Mouse (Mus musculus): ENCODE measurements around the gene Tmem69.

Gene Tmem69

DNA sequence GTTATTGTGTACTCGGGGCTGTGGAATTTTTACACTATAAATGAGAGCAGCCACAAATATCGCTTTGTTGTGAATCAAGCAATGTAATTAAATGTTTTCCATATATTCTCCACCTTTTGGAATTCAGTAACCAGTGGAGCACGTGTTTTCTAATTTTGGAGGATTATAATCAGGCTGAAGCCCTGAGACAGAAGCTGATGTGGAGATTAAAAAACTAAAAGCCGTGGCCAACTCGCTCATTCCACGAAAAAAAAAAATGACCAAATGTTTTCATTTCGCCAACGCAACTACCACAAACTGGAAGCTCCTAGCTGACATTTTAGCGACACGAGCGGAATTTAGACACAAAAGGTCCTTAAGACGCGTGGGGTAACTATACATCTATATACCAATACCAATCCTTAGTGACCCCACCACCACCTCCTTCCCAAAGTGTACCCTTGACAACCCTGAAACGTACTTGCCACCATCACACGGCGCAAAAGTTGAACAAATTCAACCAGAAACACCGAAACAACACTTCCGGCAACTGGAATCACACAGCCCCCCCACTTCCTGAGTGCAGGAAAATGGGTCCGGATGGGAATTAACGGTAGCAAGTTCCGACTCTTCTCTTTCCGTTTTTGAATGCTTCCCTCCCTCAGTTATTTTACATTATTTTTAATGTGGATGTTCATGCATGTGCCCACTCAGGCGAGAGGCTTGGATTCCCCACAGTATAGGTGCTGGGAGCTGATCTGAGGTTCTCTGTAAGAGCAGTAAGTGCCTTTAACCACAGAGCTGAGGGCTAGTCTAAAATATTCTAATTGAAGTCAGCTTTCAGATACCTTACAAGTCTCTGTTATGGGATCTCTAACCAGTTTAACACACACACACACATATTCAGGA, at the start of gene Tmem69:
Gene Tmem69, minus strand, starts transcription at position 524 of the 888 bp plus-strand sequence.
- DNase-seq (ENCODE audit: low spot score), result peak; percentile 85

DNA sequence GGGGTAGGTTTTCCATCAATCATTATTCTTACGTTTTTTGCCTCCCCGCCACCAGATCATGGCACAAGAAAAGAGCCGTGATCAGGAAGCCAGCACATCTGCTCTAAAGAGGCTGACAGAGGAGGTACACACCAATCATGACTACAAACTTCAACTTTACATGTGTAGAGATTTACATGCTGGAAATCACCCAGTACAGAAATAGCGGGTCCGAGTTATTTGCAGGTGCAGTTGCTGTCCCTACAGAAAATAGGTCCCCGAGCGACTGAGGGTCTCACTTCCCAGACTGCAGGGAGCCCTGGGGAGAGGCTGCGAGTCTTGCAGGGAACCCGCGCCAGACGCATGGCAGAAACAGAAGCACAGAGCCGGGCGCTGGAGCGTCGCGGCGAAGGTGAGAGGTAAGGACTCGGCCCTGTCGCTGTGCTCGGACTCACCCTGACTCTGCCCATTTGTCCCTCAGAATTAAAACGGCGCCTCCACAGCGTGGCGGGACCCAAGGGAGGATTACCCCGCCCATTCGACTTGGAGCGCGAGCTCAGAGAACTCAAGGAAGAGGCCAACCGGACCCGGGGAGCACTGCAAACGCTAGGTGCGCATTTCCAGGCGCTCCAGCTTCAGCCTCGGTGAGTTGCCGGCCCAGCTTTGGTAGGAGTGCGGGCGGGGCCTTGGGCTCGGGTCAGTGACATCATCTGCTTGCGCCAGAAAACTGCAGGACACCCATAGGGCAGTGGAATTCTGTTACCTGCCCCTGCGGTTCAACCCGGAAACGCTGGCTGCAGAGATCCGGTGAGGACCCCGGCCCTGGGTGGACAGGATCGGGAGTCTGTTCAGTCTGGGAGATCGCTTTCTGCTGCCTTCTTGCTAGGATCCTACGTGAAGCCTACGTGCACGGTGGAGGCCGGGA, 41.5 kb upstream of the Tmem69 start:
- DNase-seq (ENCODE audit: low spot score), result peak; percentile 81

DNA sequence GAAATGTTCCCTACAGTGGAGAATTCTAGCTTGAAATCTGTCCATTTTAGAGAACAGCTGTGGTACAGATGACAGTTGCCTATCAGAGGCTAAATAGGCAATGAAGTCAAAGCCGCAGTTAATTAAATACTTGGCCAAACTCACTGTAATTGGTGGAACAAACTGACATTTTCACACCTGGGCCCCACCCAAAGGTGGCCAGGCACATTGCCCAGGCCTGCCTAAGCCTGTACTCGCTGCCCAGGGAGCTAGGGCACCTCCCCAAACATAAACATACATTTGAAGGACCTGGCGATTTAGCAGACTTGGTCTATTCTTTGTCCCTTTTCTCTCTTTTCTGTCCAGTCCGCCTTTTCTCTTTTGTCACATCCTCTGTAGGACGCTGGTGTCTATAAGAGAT, 40.6 kb upstream of the Tmem69 start, which contains the start of gene Ccdc17:
Gene Ccdc17, plus strand, starts transcription at position 276 of the 400 bp plus-strand sequence.
- DNase-seq (ENCODE audit: low spot score), result no peak

DNA sequence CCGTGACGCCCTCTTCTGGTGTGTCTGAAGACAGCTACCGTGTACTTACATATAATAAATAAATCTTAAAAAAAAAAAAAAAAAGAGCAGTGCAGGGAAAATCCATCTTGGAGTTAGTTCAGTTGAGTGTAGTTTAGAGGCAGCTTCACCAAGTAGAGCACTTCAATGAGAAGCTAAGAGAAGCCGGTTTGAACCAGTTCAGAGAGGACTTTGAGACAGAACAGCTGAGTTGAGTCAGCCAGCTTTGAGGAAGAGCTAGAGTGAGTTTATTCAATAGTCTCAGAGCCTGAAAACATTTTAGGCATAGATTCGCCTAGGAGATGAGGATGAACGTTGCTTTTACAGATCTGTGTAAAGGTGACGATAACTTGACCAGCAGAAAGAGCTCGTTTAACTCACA, 40.1 kb upstream of the Tmem69 start:
- DNase-seq (ENCODE audit: low spot score), result no peak

DNA sequence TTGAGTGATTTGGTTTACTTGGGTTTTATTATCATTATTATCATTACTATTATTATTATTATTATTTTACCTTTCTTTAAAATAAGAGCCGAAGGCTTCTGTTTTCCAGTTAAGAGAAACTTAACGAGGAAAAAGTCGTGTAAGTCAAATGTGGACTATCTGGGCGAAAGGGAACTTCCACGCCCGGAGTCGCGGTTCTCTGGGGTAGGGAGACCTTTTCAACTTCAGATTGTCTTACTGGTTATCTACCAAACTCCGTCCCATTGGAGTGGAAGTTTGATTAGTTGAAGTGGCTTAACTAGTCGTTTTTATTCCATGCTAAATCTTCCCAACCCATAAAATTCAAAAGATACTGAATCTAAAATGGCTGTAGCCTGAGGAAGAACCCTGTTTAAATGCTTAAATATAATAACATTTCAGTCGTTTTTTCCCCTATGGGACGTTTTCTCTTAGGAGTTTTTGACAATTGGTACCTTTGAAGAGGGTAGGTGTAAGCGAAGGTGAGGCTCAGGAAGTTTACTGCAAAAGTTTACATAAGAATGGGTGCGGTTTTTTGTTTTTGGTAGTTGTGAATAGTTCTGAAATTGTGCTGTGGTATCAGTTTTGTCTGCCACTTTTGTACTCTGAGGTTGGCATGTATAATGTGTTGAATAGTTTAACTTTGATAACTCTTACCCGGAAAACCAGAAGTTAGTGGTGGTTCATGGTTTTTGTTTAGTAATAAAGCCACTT, 2.6 kb upstream of the Tmem69 start:
- no peak for DNase-seq (ENCODE audit: low spot score)

DNA sequence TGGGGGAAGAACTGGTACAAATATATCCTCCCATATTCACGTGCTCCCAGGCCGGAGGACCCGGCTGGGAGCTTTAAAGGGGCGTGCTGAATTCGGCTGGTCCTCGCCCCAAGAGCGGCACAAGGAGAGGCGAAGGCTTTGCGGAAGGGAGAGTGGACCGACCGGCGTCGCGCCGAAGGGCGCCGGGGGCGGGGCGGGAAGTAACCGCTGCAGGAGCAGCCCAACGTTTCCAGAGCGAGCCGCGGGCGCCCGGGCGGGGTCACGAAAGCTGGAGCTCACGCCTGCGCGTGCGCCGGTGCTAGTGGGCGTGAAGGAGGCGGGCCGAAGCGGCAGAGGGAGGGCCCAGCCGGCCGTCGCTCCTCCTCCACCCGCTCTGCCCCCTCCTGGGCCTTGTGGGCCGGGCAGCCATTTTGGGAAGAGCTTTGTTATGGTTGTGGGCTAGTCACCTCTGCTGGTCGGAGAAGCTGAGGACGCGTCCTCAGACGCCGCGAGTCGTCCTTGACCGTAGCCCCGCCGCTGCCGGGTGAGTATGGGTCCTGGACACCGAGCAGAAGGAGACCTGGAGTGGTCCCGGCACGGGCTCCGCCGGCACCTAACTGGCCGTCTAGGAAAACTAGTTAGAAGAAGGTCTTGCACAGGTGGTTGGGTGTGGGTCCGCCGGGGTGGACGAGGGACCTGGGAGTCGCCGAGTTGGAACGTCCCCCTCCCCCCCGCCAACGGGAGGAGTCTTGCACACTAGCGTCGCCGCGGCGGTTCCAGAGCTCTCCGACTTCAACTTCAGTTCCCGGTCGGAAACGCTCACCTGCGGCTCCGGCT, 1.8 kb upstream of the Tmem69 start, which contains the start of gene Gpbp1l1:
Gene Gpbp1l1, plus strand, starts transcription at position 353 of the 816 bp plus-strand sequence.
- peak; percentile 95 for DNase-seq (ENCODE audit: low spot score)

DNA sequence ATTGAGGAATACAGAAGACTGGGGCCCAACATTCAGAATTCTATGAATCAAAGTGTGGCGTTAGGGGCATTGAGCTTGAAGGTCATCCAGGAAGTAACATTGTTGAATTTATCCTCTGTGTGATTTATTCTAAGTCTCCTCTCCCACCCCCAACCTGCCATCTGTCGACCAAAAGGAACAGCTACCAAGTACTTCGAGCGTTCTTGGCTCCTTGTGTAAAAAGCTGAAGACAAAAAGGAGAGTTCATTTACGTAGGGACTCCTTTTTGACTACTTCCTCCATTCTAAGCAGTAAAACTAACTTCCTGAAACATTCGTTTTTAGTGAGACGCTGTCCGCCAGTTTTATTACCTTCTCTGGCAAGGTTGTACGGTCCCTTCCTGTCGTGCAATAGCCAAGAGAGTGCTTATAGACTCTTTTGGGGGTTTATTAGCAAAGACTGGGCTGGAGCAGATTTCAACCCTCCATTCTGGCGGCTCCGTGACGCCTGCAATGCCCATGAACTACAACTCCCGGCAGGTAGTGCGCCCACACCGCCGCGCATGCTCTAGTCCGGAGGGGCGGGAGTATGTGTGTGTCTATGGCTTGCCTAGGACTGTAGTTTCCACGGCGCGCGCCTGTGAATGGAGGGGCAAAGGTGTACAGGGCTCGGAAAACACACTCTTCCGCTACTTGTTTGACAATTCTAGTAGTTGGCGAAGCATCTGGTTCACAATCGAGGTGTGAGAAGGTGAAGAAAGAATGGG, 997 bp upstream of the Tmem69 start:
- peak; percentile 91 for DNase-seq (ENCODE audit: low spot score)

DNA sequence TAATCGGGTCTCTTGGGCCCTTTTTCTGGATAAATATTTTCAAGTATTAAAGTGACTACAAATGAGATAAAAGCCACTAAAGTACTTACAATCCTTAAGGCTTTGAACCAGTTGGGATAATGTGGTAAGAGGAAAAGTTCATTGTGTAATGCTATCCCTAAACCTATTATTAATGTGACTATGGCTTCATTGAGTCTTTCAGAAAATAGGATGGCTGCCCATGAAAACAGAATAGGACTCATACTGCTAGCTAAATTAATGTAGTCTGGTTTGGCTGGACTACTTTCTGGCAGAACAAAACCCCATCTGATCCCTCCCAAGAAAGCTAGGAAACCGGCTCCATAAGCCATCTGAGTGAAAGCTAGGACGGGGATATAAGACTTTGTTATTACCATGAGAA, 2.7 kb downstream of the Tmem69 start:
- no peak for DNase-seq (ENCODE audit: low spot score)

DNA sequence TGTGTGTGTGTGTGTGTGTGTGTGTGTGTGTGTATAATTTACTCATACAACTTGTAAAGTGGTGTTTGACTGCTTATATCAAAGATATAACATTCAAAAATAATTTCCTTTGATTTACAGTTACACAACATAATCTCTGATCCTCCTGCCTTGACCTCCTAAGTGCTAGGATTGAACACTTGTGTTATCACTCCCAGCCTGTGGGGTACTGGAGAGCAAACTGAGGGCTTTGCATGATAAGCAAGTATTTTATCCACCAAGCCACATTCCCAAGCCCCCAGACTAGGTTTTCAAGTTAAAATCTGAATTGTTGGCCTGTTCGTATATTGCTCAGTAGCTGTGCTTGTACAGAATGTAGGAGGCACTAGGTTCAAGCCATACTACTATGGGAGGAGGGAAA, 5.3 kb downstream of the Tmem69 start:
- DNase-seq (ENCODE audit: low spot score), result no peak

DNA sequence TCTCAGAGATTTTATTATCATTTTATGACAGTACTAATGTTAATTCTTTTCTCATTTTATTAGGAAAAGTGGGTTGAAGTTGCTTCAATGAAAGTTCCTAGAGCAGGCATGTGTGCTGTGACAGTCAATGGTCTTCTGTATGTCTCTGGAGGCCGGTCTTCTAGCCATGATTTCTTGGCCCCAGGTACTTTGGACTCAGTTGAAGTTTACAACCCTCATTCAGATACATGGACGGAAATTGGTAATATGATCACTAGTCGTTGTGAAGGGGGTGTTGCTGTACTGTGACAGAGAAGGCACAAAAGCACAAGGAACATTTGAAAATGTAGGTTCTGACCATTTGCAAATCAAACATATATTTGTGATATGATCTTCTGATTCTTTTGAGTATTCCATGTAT, 18.0 kb downstream of the Tmem69 start:
- DNase-seq (ENCODE audit: low spot score), result no peak

DNA sequence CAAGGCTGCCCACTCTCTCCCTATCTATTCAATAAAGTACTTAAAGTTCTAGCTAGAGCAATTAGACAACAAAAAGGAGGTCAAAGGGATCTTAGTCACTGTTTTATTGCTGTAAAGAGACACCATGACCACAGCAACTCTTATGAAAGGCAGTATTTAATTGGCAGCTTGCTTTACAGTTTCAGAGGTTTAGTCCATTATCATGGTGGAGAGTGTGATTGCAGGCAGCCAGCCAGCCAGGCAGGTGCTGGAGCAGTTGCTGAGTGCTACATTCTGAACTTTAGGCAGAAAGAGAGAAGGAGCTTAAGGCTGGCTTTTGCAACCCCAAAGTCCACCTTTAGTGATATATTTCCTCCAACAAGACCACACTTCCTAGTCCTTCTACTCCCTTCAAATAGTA, 19.4 kb downstream of the Tmem69 start:
- no peak for DNase-seq (ENCODE audit: low spot score)

DNA sequence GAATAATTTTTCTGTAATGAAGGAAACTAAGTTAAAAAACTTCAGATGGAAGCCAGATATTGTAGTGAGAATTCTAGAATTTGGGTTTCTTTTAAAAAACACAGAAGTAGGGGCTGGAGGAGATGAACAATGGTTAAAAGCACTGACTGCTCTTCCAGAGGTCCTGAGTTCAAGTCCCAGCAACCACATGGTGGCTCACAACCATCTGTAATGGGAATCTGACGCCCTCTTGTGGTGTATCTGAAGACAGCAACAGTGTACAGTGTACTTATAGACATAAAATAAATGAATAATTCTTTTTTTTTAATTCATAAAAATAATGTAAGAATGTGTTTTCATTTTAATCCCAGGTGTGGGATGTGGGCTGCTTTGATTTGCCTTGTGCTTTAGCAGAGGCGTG, 24.6 kb downstream of the Tmem69 start:
- no peak for DNase-seq (ENCODE audit: low spot score)

DNA sequence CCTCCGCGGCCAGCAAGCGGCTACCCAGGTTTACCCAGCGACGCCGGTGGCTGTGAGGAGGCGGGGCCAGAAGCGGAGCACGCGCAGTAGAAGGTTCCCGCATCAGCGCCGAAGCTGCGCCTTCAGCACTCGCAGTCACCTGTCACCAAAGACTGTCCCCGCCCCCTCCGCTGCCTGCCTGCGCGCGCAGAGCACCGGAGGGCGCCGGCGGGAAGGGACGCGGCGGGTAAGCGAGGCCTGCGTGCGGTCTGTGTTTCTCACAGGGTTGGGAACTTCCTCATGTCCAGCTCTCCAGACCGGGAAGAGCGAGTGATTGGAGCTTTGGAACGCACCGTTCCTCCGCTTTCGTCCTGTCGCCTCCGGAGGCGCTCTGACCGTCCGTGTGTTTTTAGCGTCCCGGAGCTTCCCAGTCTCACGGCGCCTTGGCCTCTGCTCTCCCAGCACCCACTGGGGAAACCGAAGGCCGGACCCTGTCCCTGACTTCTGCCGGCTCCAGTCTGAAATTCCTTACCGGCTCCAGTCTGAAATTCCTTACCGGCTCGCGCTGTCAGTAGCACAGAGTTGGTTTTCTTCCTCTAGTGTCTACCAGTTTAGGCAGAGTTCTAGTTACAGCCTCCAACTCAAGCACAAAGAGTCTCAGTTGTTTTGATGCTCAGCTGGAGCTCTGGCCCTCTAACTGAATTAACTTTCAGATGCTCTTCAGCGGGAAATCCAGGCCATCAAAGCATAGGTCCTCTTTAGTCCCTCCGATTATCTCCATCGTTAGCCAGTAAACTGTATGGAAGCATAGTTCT, 48.1 kb downstream of the Tmem69 start, which contains the start of gene Ipp:
Gene Ipp, plus strand, starts transcription at position 125 of the 794 bp plus-strand sequence.
- DNase-seq (ENCODE audit: low spot score), result peak; percentile 95

DNA sequence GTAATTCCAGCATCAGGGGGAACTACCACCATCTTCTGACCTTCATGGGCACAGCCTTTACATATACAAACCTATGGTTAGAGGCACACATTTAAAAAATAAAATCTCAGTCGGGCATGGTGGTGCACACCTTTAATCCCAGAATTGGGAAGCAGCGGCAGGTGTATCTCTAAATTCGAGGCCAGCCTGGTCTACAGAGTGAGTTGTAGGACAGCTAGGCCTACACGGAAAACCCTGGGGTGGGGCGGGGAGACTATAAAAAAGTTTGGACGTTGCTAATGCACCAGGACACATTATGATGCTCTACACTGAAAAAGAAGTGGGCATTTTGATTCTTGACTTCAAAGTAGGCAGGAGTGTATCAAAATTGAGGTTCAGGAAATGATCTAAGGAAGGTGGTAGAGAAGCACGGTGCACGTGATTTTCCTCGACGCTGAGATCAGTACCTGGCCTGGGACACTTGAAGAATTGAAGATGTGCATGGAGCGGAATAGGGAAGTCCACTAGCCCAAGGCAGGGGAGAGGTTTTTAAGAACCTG, 48.8 kb downstream of the Tmem69 start:
- no peak for DNase-seq (ENCODE audit: low spot score)

All from c-Kit-positive CD71-positive TER-119-positive erythroid progenitor cells, embryonic 14.5 days (primary cell).